Mouse (Mus musculus): ENCODE data around the gene Abhd12. TPM values are rescaled to one million over a fixed set of nuclear protein-coding genes. Genes with fewer than 3 reads are reported as not detected.
A peak's percentile ranks its signal among the peaks of the same experiment; 100 is the strongest.
"Not testable (repeated sequence)": the region's sequence is repeated elsewhere in the genome, so short reads cannot be mapped to it uniquely, and the experiment has no call there.

Abhd12 gene
- total RNA-seq (2014; fragmentation: Nextera tagmentation) = 17.2 and 23.9 TPM in 2 replicates
- 24.5 and 51.1 TPM in 2 replicates for total RNA-seq (2017)
- 23.9 and 25.6 TPM in 2 replicates for polyA plus RNA-seq (2012)

DNA sequence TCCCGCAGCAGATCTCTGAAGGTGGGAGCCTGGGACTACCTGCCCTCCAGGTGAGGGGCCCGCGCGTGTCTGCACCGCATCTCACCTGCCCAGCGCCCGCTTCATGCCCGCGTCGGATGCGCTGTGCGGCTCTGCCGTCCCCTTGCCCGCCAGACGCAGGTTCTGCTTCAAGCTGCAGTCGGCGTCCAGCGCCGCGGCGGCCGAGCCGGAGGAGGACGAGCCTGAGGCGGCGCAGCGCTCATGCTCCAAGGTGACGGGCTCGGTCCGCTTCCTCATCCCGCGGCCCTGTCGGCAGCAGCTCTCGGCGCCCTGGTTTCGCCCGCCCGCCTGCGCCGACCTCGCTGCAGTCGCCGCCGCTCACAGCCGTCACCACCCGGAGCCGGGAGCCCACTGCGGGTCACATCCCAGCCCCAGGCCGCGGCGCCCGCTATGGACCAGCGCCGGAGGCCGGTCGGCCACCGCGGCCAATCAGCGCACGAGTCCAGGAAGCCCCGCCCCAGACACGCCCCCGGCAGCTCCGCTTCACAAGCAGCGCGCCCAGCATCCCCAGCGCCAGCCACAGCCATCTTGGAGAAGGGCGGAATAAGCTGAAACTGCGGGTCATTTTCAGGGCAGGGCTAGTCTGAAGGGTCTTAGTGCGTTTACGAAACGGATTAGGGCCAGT lies at the start of gene Abhd12:
Gene Abhd12 (minus strand): TSS at position 470 of the 664 bp plus-strand sequence.
- Histone ChIP-seq H3K27me3 (ENCODE audit: insufficient read depth, low read length) (no peaks in the 10 kb centered on the region), H3K36me3 (replicated peaks) (peaks cover 14% of the 10 kb centered on the region), H3K4me3 (ENCODE audit: low read depth, low read length) (peak within 1 kb of the TSS; percentile 99), H3K4me1 (ENCODE audit: insufficient read depth, low read depth, low read length) (peaks cover 29% of the 10 kb centered on the region), H3K9me3 (replicated peaks) (no peaks in the 10 kb centered on the region)
- ATAC-seq (ENCODE audit: extremely low read depth, insufficient number of reproducible peaks, low FRiP score, poor library complexity, severe bottlenecking) (peak; percentile 90), DNase-seq (ENCODE audit: low spot score) (peak; percentile 99)
- TF ChIP-seq CTCF (IDR thresholded peaks at IDR 0.05; ENCODE audit: low read depth, low read length) = no peak
- TF ChIP-seq GATA2 (IDR thresholded peaks at IDR 0.05; ENCODE audit: borderline replicate concordance, low read depth, low read length) = no peak
- no peak for TF ChIP-seq GATA1 (IDR thresholded peaks at IDR 0.05; ENCODE audit: borderline replicate concordance, low read length)
- TF ChIP-seq TAL1 (conservative IDR thresholded peaks at IDR 0.05; ENCODE audit: low read depth, low read length) = no peak
- no peak for TF ChIP-seq POLR2AphosphoS5 (IDR thresholded peaks at IDR 0.05; ENCODE audit: insufficient replicate concordance, low read depth, low read length)

- TF ChIP-seq GATA2 (IDR thresholded peaks at IDR 0.05; ENCODE audit: borderline replicate concordance, low read depth, low read length) = no peak
- TF ChIP-seq GATA1 (IDR thresholded peaks at IDR 0.05; ENCODE audit: borderline replicate concordance, low read length) = no peak
- TF ChIP-seq POLR2AphosphoS5 (IDR thresholded peaks at IDR 0.05; ENCODE audit: insufficient replicate concordance, low read depth, low read length) = no peak
- TF ChIP-seq CTCF (IDR thresholded peaks at IDR 0.05; ENCODE audit: low read depth, low read length) = no peak
- TF ChIP-seq TAL1 (conservative IDR thresholded peaks at IDR 0.05; ENCODE audit: low read depth, low read length) = no peak
- no peak for DNase-seq (ENCODE audit: low spot score)
- no peak for ATAC-seq (ENCODE audit: extremely low read depth, insufficient number of reproducible peaks, low FRiP score, poor library complexity, severe bottlenecking)
- Histone ChIP-seq H3K27me3 (ENCODE audit: insufficient read depth, low read length) (no peaks in the 10 kb centered on the region), H3K4me3 (ENCODE audit: low read depth, low read length) (no peak overlapping the region), H3K4me1 (ENCODE audit: insufficient read depth, low read depth, low read length) (no peaks in the 10 kb centered on the region), H3K36me3 (replicated peaks) (peaks cover 57% of the 10 kb centered on the region), H3K9me3 (replicated peaks) (no peaks in the 10 kb centered on the region)
Measured at GRCm38 (mm10) chr2:150951201-150951600, 46.7 kb upstream of the Abhd12 start.

GRCm38 (mm10) chr2:150950056-150950455 lies 45.5 kb upstream of the Abhd12 start:
- Histone ChIP-seq H3K4me3 (ENCODE audit: low read depth, low read length) (no peak overlapping the region), H3K27me3 (ENCODE audit: insufficient read depth, low read length) (no peaks in the 10 kb centered on the region), H3K36me3 (replicated peaks) (peaks cover 49% of the 10 kb centered on the region), H3K9me3 (replicated peaks) (no peaks in the 10 kb centered on the region), H3K4me1 (ENCODE audit: insufficient read depth, low read depth, low read length) (no peaks in the 10 kb centered on the region)
- TF ChIP-seq GATA1 (IDR thresholded peaks at IDR 0.05; ENCODE audit: borderline replicate concordance, low read length) = no peak
- no peak for TF ChIP-seq CTCF (IDR thresholded peaks at IDR 0.05; ENCODE audit: low read depth, low read length)
- no peak for TF ChIP-seq GATA2 (IDR thresholded peaks at IDR 0.05; ENCODE audit: borderline replicate concordance, low read depth, low read length)
- TF ChIP-seq POLR2AphosphoS5 (IDR thresholded peaks at IDR 0.05; ENCODE audit: insufficient replicate concordance, low read depth, low read length) = no peak
- no peak for TF ChIP-seq TAL1 (conservative IDR thresholded peaks at IDR 0.05; ENCODE audit: low read depth, low read length)
- DNase-seq (ENCODE audit: low spot score) (no peak), ATAC-seq (ENCODE audit: extremely low read depth, insufficient number of reproducible peaks, low FRiP score, poor library complexity, severe bottlenecking) (no peak)

GRCm38 (mm10) chr2:150949652-150950051 lies 45.1 kb upstream of the Abhd12 start:
- Histone ChIP-seq H3K9me3 (replicated peaks) (no peaks in the 10 kb centered on the region), H3K36me3 (replicated peaks) (peaks cover 49% of the 10 kb centered on the region), H3K27me3 (ENCODE audit: insufficient read depth, low read length) (no peaks in the 10 kb centered on the region), H3K4me3 (ENCODE audit: low read depth, low read length) (no peak overlapping the region), H3K4me1 (ENCODE audit: insufficient read depth, low read depth, low read length) (no peaks in the 10 kb centered on the region)
- ATAC-seq (ENCODE audit: extremely low read depth, insufficient number of reproducible peaks, low FRiP score, poor library complexity, severe bottlenecking) (no peak), DNase-seq (ENCODE audit: low spot score) (no peak)
- TF ChIP-seq GATA2 (IDR thresholded peaks at IDR 0.05; ENCODE audit: borderline replicate concordance, low read depth, low read length) (no peak), TAL1 (conservative IDR thresholded peaks at IDR 0.05; ENCODE audit: low read depth, low read length) (no peak), CTCF (IDR thresholded peaks at IDR 0.05; ENCODE audit: low read depth, low read length) (no peak), POLR2AphosphoS5 (IDR thresholded peaks at IDR 0.05; ENCODE audit: insufficient replicate concordance, low read depth, low read length) (no peak), GATA1 (IDR thresholded peaks at IDR 0.05; ENCODE audit: borderline replicate concordance, low read length) (no peak)

DNA sequence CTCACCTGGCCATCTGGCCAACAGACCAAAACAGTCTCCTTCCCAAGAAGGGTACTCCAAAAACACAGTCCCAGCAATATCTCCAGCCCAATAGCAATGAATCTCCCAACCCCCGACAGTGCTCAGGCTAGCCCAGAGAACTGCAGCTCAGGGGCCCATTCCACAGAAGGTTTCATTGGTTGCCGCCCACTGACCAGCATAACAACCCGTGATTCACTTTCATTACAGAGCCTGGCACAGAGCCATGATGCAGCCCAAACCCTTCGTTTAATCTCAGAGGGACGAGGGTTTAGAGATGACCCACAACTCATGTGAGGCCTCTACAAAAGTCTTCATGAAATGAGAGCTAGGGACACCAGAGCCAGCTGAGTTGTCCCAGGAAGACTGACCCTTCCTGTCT lies 44.2 kb upstream of the Abhd12 start:
- Histone ChIP-seq H3K4me3 (ENCODE audit: low read depth, low read length) (no peak overlapping the region), H3K4me1 (ENCODE audit: insufficient read depth, low read depth, low read length) (no peaks in the 10 kb centered on the region), H3K36me3 (replicated peaks) (peaks cover 49% of the 10 kb centered on the region), H3K9me3 (replicated peaks) (no peaks in the 10 kb centered on the region), H3K27me3 (ENCODE audit: insufficient read depth, low read length) (no peaks in the 10 kb centered on the region)
- ATAC-seq (ENCODE audit: extremely low read depth, insufficient number of reproducible peaks, low FRiP score, poor library complexity, severe bottlenecking) = no peak
- no peak for DNase-seq (ENCODE audit: low spot score)
- TF ChIP-seq GATA1 (IDR thresholded peaks at IDR 0.05; ENCODE audit: borderline replicate concordance, low read length) = no peak
- TF ChIP-seq GATA2 (IDR thresholded peaks at IDR 0.05; ENCODE audit: borderline replicate concordance, low read depth, low read length) = no peak
- no peak for TF ChIP-seq TAL1 (conservative IDR thresholded peaks at IDR 0.05; ENCODE audit: low read depth, low read length)
- TF ChIP-seq POLR2AphosphoS5 (IDR thresholded peaks at IDR 0.05; ENCODE audit: insufficient replicate concordance, low read depth, low read length) = no peak
- no peak for TF ChIP-seq CTCF (IDR thresholded peaks at IDR 0.05; ENCODE audit: low read depth, low read length)

DNA sequence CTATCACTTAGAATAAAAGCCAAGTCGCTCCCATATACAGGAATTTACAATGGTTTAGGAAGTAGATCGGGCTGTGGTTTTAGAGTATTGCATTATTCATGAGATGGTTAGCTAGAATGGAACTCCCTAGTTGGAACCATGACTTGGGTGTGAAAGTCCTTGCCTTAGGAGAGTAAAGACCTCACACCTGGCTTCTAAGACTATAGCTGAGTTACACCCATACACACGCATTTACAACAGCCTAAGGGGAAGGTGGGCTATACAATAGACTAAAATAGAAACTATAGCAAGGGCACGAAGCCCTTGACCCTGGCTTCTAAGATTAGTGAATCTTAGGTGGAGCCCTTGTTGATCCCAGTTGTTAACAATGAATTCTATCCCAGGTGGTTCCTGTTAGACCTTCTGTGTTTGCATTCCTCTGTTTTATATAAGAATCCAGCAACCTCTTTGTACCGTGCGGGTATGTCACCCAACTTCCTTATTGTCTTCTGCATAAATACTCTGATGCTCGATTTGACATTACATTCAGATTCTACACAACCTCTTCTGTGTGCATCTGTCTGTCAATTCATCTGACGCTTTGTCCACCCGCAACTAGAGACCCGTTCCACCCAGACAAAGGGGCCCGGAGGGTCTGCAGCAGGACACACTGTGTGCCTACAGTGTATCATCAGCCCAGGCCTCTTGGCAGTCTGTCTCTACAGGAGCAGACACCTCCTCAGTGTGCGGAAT lies 43.5 kb upstream of the Abhd12 start:
- not testable (repeated sequence) for ATAC-seq (ENCODE audit: extremely low read depth, insufficient number of reproducible peaks, low FRiP score, poor library complexity, severe bottlenecking); H3K27me3 ChIP-seq (ENCODE audit: insufficient read depth, low read length)
- H3K36me3 ChIP-seq (replicated peaks) = peaks cover 49% of the 10 kb centered on the region

GRCm38 (mm10) chr2:150947341-150947740 lies 42.8 kb upstream of the Abhd12 start:
- H3K4me3 ChIP-seq (ENCODE audit: low read depth, low read length); H3K27me3 ChIP-seq (ENCODE audit: insufficient read depth, low read length); H3K9me3 ChIP-seq (replicated peaks); DNase-seq (ENCODE audit: low spot score); ATAC-seq (ENCODE audit: extremely low read depth, insufficient number of reproducible peaks, low FRiP score, poor library complexity, severe bottlenecking); H3K4me1 ChIP-seq (ENCODE audit: insufficient read depth, low read depth, low read length): not testable (repeated sequence)
- H3K36me3 ChIP-seq (replicated peaks) = peaks cover 47% of the 10 kb centered on the region

More for the DNA sequence above, 43.5 kb upstream of the Abhd12 start:
- DNase-seq (ENCODE audit: low spot score); H3K4me1 ChIP-seq (ENCODE audit: insufficient read depth, low read depth, low read length); H3K4me3 ChIP-seq (ENCODE audit: low read depth, low read length); H3K9me3 ChIP-seq (replicated peaks): not testable (repeated sequence)
